Mouse (Mus musculus) embryonic facial prominence, embryonic 13.5 days (tissue): Measurements from ENCODE around the gene Myo9b. TPM values are rescaled to one million over a fixed set of nuclear protein-coding genes. Genes with fewer than 3 reads are reported as not detected.
A peak's percentile ranks its signal among the peaks of the same experiment; 100 is the strongest.
"Not testable (repeated sequence)": the region's sequence is repeated elsewhere in the genome, so short reads cannot be mapped to it uniquely, and the experiment has no call there.

Source experiments
- ATAC-seq: fragments of 200-750 bp; cut with Nextera tagmentation; 2 replicates; pipeline ENCODE4 v1.8.0; 2017; ENCODE audit warnings: low read depth; ENCODE audit not compliant: insufficient number of reproducible peaks, insufficient read depth, low FRiP score, low TSS enrichment
- H3K27ac ChIP-seq: fragments of 300-500 bp; sonication (generic); 2 replicates; pipeline ENCODE4 v1.5.1; 2015; ENCODE audit warnings: moderate library complexity, mild to moderate bottlenecking, inconsistent platforms
- H3K27me3 ChIP-seq: fragments of 300-500 bp; sonication (generic); 2 replicates; pipeline ENCODE4 v1.6.1; 2015; ENCODE audit warnings: mild to moderate bottlenecking, inconsistent platforms
- H3K36me3 ChIP-seq: fragments of 300-500 bp; sonication (generic); 2 replicates; pipeline ENCODE4 v1.6.1; 2015; ENCODE audit warnings: mild to moderate bottlenecking, inconsistent platforms
- H3K4me1 ChIP-seq: fragments of 300-500 bp; sonication (generic); 2 replicates; pipeline ENCODE4 v1.6.1; 2015; ENCODE audit warnings: inconsistent platforms
- H3K4me2 ChIP-seq: fragments of 300-500 bp; sonication (generic); 2 replicates; pipeline ENCODE4 v1.6.1; 2015; ENCODE audit warnings: moderate library complexity, mild to moderate bottlenecking, inconsistent platforms
- H3K4me3 ChIP-seq: fragments of 300-500 bp; sonication (generic); 2 replicates; pipeline ENCODE4 v1.5.1; 2015; ENCODE audit warnings: mild to moderate bottlenecking, inconsistent platforms
- H3K9ac ChIP-seq: fragments of 300-500 bp; sonication (generic); 2 replicates; pipeline ENCODE4 v1.6.1; 2015; ENCODE audit warnings: mild to moderate bottlenecking, inconsistent platforms
- H3K9me3 ChIP-seq: fragments of 300-500 bp; sonication (generic); 2 replicates; pipeline ENCODE4 v1.6.1; 2016; ENCODE audit warnings: inconsistent platforms
- WGBS: fragments of 180-500 bp; shearing (Covaris S2); methylation state at CpG from one replicate; pipeline ENCODE4 v1.1.7; 2015; ENCODE audit warnings: mixed read lengths; 5-methylcytosine and 5-hydroxymethylcytosine counted together
- polyA plus RNA-seq: library from polyadenylated mRNA; unstranded; fragments of >200 nt; fragmentation: Nextera tagmentation; extraction: Ambion mirVana; gene quantifications from 2 replicates; pipeline ENCODE4 v1.2.1, GENCODE M21; 2015

The Myo9b gene
- polyA plus RNA-seq, 1 experiment from 2014 or later, result 27.5 TPM

DNA sequence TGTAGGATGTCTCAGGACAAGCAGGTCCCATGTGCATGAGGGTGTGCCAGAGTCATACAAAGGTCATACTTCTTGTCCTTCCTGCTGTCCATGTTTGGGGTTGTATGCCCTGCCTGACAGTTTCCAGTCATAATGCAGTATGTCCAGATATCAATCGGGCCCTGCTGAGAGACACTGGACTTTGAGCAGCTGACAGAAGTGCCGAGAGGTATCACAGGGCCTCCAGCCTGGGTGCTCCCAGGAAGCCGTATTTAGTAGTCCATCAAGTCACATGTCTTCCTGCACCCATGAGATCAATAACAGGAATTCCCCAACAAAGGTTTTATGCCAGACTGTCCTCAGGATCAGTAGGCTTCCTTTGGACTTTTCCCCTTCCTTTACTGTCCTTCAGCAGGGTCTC lies 27.2 kb downstream of the Myo9b start:
- 90% methylated on average over 3 of the region's 3 CpGs for WGBS
- Histone ChIP-seq H3K4me2 (no peak overlapping the region), H3K36me3 (peaks cover 57% of the 10 kb centered on the region), H3K27me3 (no peaks in the 10 kb centered on the region), H3K9me3 (peaks cover 5% of the 10 kb centered on the region; the same call in 1 of the 2 replicates), H3K4me1 (no peaks in the 10 kb centered on the region), H3K9ac (no peak overlapping the region), H3K27ac (no peak overlapping the region), H3K4me3 (no peak overlapping the region)
- ATAC-seq, result no peak

DNA sequence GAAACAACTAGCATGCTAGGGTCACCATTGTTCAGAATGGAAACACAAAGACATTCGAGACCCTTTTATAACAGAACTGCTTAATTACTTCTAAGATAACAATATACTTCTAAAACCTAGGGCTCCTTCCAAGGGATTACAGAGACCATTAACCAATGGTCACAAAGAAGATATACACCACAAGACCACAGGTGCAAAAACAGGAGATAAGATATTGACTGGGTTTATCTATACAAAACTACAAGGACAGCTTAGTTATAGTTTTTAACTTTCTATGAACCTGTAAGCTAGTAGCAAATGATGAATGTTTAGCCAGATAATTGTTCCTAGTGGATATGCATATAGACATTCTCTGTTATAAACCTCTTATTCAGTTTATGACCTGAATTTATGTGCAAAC lies 30.3 kb downstream of the Myo9b start:
- Histone ChIP-seq H3K4me3 (no peak overlapping the region), H3K36me3 (peaks cover 31% of the 10 kb centered on the region), H3K9ac (no peak overlapping the region), H3K4me2 (no peak overlapping the region), H3K27me3 (no peaks in the 10 kb centered on the region), H3K4me1 (no peaks in the 10 kb centered on the region), H3K27ac (no peak overlapping the region), H3K9me3 (peaks cover 5% of the 10 kb centered on the region; the same call in 1 of the 2 replicates)
- 82% methylated on average over 1 of the region's 1 CpGs for WGBS
- no peak for ATAC-seq

DNA sequence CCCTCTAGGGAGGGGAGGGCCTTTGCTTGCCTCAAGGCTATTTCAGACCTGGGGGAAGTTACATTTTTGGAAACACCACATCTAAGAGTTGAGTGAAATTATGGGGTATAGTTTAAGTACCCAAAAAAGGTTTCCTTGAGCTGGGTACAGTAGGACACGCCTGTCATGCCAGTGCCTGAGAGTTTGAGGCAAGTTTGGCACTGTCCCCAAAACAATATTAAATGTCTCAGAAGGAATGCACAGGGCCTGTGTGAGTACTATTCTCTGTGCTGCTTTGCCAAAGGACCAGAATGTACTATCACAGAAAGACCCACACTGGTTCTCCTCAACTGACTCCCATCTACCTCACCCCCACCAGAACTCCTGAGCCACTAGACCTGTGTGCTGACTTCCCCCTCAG lies 31.1 kb downstream of the Myo9b start:
- Histone ChIP-seq H3K27ac (no peak overlapping the region), H3K4me3 (no peak overlapping the region), H3K4me1 (no peaks in the 10 kb centered on the region), H3K27me3 (no peaks in the 10 kb centered on the region), H3K9ac (no peak overlapping the region), H3K9me3 (peaks cover 5% of the 10 kb centered on the region; the same call in 1 of the 2 replicates), H3K4me2 (no peak overlapping the region), H3K36me3 (peaks cover 24% of the 10 kb centered on the region)
- no peak for ATAC-seq
- WGBS, result 88% methylated on average over 1 of the region's 1 CpGs

DNA sequence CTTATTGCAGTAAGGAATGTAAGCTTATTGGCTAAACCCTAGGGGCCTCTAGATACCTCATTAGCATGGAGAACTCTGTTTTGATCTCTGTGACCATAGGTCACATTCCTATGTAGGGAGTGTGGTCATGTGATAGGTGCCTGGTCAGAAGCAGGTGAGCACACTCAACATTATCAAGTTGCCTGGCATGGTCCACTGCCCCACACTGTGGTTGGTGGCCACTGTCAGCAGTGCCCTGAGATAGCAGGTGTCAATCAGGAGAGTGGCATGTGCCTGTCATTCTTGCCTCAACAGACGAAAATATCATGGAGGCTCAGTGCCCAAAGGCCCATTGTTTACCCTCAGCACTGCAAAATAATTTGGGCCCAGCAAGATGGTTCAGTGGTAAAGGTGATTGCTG lies 33.5 kb downstream of the Myo9b start:
- Histone ChIP-seq H3K9me3 (peaks cover 5% of the 10 kb centered on the region; the same call in 1 of the 2 replicates), H3K27me3 (no peaks in the 10 kb centered on the region), H3K9ac (no peak overlapping the region), H3K27ac (no peak overlapping the region), H3K4me1 (no peaks in the 10 kb centered on the region), H3K4me3 (no peak overlapping the region), H3K36me3 (peaks cover 19% of the 10 kb centered on the region), H3K4me2 (no peak overlapping the region)
- no peak for ATAC-seq
- WGBS, result 62% methylated on average over 1 of the region's 1 CpGs

DNA sequence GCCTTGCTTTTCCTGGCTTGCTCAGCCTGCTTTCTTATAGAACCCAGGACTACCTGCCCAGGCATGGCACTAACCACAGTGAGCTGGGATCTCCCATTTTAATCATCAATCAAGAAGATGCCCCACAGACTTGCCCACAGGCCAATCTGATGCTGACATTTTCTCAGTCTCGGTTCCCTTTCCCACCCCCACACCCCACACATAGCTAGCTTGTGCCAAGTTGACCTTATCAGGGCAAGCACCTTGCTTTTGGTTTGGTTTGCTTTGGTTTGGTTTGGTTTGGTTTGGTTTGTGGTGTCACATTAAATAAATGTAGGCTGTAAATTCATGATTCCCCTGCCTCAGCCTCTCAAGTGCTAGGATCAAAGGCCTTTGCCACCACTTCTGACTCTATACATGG lies 34.9 kb downstream of the Myo9b start:
- 77% methylated on average over 1 of the region's 1 CpGs for WGBS
- H3K9ac ChIP-seq, result no peak overlapping the region
- peaks cover 2% of the 10 kb centered on the region; the same call in 1 of the 2 replicates for H3K9me3 ChIP-seq
- peaks cover 4% of the 10 kb centered on the region for H3K4me1 ChIP-seq
- H3K4me3 ChIP-seq, result no peak overlapping the region
- H3K4me2 ChIP-seq, result no peak overlapping the region
- H3K27ac ChIP-seq, result no peak overlapping the region
- H3K27me3 ChIP-seq, result no peaks in the 10 kb centered on the region
- no peak for ATAC-seq
- peaks cover 9% of the 10 kb centered on the region for H3K36me3 ChIP-seq

DNA sequence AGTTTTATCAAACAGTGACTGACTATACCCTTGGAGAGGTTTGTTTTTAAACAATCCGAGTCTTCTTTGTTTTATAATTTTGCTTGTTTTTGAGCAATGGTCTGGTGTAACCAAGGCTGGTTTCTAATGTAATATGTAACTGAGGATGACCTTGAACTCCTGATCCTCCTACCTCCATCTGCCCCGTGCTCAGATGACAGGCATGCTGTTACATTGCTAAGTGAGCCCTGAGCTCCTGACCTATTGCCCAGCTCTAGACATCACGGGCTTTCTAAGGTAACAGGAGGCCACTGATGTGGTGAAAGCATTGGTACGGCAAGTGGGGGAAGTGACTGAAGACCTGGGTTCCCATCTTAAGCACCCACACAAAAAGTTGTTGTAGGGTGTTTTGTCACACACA lies 35.4 kb downstream of the Myo9b start:
- Histone ChIP-seq H3K36me3 (peaks cover 5% of the 10 kb centered on the region), H3K27ac (no peak overlapping the region), H3K9me3 (no peaks in the 10 kb centered on the region), H3K4me3 (no peak overlapping the region), H3K4me1 (peaks cover 9% of the 10 kb centered on the region), H3K27me3 (no peaks in the 10 kb centered on the region), H3K4me2 (no peak overlapping the region), H3K9ac (no peak overlapping the region)
- WGBS, result 84% methylated on average over 4 of the region's 4 CpGs
- no peak for ATAC-seq

DNA sequence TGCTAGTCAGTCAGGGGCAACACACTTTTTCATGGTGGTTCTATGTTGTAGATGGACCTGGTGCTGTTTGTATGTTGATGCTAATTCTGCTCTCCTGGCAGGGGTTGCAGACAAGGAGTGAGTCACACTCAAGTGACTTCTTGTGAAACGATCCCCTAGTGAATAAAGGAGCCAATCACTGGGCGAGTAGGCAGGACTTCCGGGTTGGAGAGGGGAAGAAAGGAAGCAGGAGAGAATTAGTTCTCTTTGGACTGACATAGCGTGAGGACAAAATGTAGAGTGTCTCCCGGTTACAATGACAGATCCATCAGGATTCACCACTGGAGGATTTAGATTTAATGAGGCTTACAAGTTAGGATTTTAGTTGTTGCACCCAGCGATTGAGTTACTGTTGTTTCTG lies 37.9 kb downstream of the Myo9b start:
- WGBS, result 78% methylated on average over 6 of the region's 6 CpGs
- Histone ChIP-seq H3K4me3 (no peak overlapping the region), H3K4me1 (peaks cover 12% of the 10 kb centered on the region), H3K4me2 (no peak overlapping the region), H3K9me3 (no peaks in the 10 kb centered on the region), H3K27me3 (no peaks in the 10 kb centered on the region), H3K36me3 (peaks cover 9% of the 10 kb centered on the region), H3K27ac (no peak overlapping the region), H3K9ac (no peak overlapping the region)
- ATAC-seq, result no peak

DNA sequence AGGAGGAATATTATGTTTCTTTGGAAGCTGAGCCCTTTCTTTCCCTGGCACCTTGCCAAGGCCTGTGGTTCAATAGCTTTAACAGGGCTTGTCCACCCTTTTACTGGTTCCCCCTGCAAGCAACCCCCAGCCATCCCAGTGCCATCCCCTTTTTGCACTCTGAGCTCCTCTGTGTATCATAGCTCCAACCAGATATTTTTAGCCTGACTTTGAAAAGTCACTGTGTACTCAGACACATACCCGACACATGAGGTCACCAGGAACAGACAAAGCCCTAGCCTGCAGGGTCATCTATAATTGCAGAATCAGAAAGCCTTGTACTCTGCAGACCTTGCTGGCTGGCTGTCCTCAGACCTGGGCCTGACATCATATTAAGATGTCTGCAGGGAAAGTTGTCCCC lies 40.2 kb downstream of the Myo9b start:
- Histone ChIP-seq H3K4me3 (no peak overlapping the region), H3K27me3 (no peaks in the 10 kb centered on the region), H3K4me1 (peaks cover 12% of the 10 kb centered on the region), H3K4me2 (no peak overlapping the region), H3K9ac (no peak overlapping the region), H3K36me3 (peaks cover 24% of the 10 kb centered on the region), H3K27ac (0 out of 2 replicates have a peak overlapping the region, but pooled peaks have one; percentile 11), H3K9me3 (no peaks in the 10 kb centered on the region)
- no peak for ATAC-seq
- WGBS, result 31% methylated on average over 1 of the region's 1 CpGs

DNA sequence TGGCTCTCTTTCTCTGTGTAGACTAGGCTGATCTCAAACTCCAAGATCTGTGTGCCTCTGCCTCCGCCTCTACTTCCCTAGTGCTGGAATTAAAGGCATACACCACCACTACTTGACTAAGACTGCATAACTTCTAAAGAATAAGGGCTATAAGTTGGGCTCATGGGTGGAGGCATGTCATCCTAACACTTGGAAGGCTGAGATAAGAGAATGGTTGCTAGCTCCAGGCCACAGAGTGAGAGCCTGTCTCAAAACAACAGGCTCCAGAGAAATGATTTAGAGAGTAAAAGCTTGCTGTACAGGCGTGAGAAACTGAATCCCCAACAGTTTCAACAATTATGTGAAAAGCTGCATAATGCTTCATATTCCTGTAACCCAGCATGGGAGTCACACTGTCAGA lies 41.4 kb downstream of the Myo9b start:
- Histone ChIP-seq H3K36me3 (peaks cover 25% of the 10 kb centered on the region), H3K4me1 (peaks cover 12% of the 10 kb centered on the region), H3K4me2 (no peak overlapping the region), H3K9me3 (no peaks in the 10 kb centered on the region), H3K27me3 (no peaks in the 10 kb centered on the region), H3K4me3 (no peak overlapping the region), H3K27ac (no peak overlapping the region), H3K9ac (no peak overlapping the region)
- no peak for ATAC-seq
- 79% methylated on average over 2 of the region's 2 CpGs for WGBS

DNA sequence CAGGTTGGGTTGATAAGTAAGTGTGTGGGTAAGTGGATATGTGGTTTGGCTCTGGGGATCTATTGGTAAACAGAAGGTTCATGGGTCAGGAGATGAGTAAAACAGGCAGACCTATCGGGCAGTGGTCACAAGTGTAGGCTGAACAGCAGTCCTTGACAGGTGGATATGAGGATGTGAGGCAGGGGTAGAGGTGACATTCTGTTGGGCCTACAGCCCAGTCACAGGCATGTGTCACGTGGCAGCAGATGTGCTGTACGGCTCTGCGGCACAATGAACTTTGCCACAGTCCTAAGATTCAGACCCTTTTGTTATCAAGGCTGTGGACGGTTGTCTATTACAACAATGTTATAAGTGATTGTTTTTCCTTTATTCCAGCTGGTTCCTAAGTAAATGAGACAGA lies 43.5 kb downstream of the Myo9b start:
- H3K36me3 ChIP-seq, result peaks cover 29% of the 10 kb centered on the region
- H3K27ac ChIP-seq, result no peak overlapping the region
- H3K4me2 ChIP-seq, result no peak overlapping the region
- ATAC-seq, result no peak
- H3K4me1 ChIP-seq, result peaks cover 12% of the 10 kb centered on the region
- H3K4me3 ChIP-seq, result no peak overlapping the region
- H3K9me3 ChIP-seq, result no peaks in the 10 kb centered on the region
- H3K27me3 ChIP-seq, result no peaks in the 10 kb centered on the region
- WGBS, result 92% methylated on average over 5 of the region's 5 CpGs
- no peak overlapping the region for H3K9ac ChIP-seq

DNA sequence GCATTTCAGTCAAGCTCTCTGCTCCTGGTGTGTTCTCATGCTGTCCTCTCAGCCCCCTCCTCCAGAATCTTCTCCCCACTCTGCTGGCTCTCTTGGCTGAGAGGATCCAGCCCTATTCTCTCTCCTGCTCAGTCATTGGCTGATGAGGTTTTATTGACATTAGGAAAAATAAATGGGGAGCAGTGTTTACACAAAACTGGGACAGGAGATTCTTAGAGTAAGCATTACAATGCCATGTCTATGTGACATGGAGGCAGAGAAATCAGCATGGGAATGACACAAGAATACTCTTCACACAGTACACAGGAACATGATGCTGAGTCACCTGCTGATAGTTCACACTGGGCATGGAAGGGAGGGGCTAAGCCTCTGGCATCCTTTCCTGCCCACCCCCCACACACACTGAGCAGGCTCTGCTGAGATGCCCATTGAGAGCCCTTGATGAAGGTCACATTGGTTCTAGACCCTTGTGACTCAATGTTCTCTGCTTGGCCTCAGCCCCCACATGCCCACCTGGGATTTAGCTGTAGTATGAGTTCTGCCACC lies 44.0 kb downstream of the Myo9b start:
- no peak overlapping the region for H3K27ac ChIP-seq
- H3K9me3 ChIP-seq, result no peaks in the 10 kb centered on the region
- H3K36me3 ChIP-seq, result peaks cover 29% of the 10 kb centered on the region
- H3K4me1 ChIP-seq, result peaks cover 12% of the 10 kb centered on the region
- no peak overlapping the region for H3K4me2 ChIP-seq
- no peak overlapping the region for H3K9ac ChIP-seq
- no peak overlapping the region for H3K4me3 ChIP-seq
- no peaks in the 10 kb centered on the region for H3K27me3 ChIP-seq
- ATAC-seq, result no peak

DNA sequence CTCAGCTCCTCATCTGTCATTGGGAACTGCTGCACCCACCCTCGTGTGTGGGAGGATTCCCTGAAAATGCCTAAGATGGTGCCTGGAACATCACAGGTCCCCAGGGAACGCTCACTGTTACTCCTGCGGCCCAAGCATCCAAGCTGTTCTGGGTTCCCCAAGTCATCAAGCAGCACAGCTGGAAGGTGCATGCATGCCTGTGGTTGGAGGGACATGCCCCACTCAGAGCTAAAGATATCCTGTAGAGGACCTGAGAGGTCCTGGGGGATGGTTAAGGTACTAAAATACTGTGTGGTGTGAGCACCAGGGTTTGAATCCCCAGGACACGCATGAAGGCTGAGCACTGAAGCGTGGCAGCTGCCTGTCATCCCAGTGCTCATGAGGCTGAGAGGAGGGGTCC lies 46.1 kb downstream of the Myo9b start:
- H3K9me3 ChIP-seq, H3K4me1 ChIP-seq, H3K4me3 ChIP-seq, H3K27ac ChIP-seq, H3K9ac ChIP-seq, H3K27me3 ChIP-seq, H3K4me2 ChIP-seq, ATAC-seq: not testable (repeated sequence)
- WGBS, result 87% methylated on average over 5 of the region's 5 CpGs
- peaks cover 48% of the 10 kb centered on the region for H3K36me3 ChIP-seq

DNA sequence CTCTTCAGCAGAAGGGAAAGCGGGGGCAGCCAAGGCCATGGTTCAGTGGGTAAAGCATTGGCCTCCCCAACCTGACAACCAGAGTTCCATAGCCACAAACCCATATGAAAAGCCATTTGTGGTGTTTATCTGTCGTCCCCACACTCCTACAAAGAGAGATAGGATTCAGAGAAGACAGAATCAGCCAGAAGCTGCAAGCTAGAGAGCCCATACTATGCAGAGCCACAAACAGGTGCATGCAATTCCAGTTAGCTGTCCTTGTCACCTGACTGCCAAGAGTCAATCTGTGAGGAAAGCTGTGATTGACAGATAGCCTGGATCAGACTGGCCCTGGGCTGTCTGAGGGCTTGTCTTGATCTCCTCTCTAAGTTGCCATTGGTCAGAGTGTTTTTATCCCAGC lies 47.2 kb downstream of the Myo9b start:
- H3K36me3 ChIP-seq, result peaks cover 58% of the 10 kb centered on the region
- not testable (repeated sequence) for H3K9me3 ChIP-seq, ATAC-seq, H3K4me3 ChIP-seq, H3K4me2 ChIP-seq, H3K9ac ChIP-seq, H3K27ac ChIP-seq, H3K27me3 ChIP-seq, H3K4me1 ChIP-seq
- 90% methylated on average over 2 of the region's 2 CpGs for WGBS
